ENCODE assay signal across 8 mouse cellular contexts in the genomic region with DNA sequence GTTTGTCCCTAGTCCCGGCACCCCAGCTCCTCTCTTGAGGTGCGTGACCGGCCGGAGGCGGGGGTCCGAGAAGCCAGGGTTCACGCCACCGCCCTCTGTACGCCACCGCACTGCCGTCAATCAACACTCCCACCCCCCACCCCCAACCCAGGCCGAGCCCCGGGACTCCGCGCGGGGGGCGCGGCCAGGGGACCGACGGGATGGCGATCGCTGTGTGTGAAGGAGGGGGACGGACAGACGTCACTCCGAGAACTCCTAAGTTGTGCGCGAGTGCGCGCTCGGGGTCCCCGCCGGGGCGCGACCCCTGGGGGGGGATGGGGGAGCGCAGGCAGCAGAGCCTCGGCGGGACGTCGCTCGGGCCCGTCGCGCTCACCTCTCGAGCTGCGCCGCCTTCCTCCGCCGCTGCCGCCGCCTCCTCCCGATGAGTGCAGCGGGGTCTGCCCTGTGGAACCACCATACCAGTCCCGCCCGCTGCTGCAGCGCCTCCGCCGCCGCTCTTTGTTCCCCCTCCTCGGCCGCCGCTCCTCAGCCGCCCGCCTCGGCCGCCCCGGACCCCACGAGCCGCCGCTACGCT. TPM values are rescaled to one million over a fixed set of nuclear protein-coding genes. Genes with fewer than 3 reads are reported as not detected.
DNase-seq lines count a peak whose midpoint lies in the region; ATAC-seq and TF ChIP-seq lines count a peak whose summit lies in the region.

No protein-coding gene starts in this region.

- TF ChIP-seq POLR2A in ES-Bruce4 (IDR thresholded peaks at IDR 0.05; ENCODE audit: insufficient read depth, low read length) = no peak

- DNase-seq in adrenal gland, adult 18-20 months (ENCODE audit: low spot score in 2 of 2) = peak; percentile 32 to 53
- no peak for DNase-seq in adrenal gland, adult 2 months
- DNase-seq in embryo, embryonic 10 days (ENCODE audit: low spot score) = peak; percentile 64
- peak; percentile 69 for DNase-seq in limb, embryonic 11.5 days (ENCODE audit: low spot score)
- DNase-seq in mesoderm, embryonic 11.5 days (ENCODE audit: low read depth, low spot score) = peak; percentile 69
- DNase-seq in stomach, postnatal 0 days (ENCODE audit: low spot score) = peak; percentile 59

- peak overlapping the region; percentile 22; the same call in 1 of the 2 replicates for H3K27ac ChIP-seq in ES-Bruce4 (ENCODE audit: insufficient read depth, low read length)
- H3K27ac ChIP-seq in heart, embryonic 14.5 days (replicated peaks in 1 of 2; ENCODE audit: control insufficient read depth in 1 of 2, insufficient read depth in 1 of 2, low read depth in 2 of 2, low read length in 2 of 2) = peak overlapping the region; percentile 68 to 96
- H3K27ac ChIP-seq in limb, embryonic 11.5 days (replicated peaks; ENCODE audit: low read depth, low read length) = peak overlapping the region; percentile 82
- H3K27ac ChIP-seq in stomach, postnatal 0 days (replicated peaks) = peak overlapping the region; percentile 98

- no peaks in the 10 kb centered on the region for H3K27me3 ChIP-seq in ES-Bruce4 (ENCODE audit: control insufficient read depth, insufficient read depth, low read length, poor library complexity, severe bottlenecking)
- H3K27me3 ChIP-seq in heart, embryonic 14.5 days (ENCODE audit: control insufficient read depth, insufficient read depth, low read length) = no peaks in the 10 kb centered on the region
- H3K27me3 ChIP-seq in limb, embryonic 11.5 days (ENCODE audit: control insufficient read depth, insufficient read depth, low read length) = no peaks in the 10 kb centered on the region
- H3K27me3 ChIP-seq in stomach, postnatal 0 days (ENCODE audit: control insufficient read depth, insufficient read depth, low read length) = no peaks in the 10 kb centered on the region

- peak; percentile 55 for ATAC-seq in heart, embryonic 14.5 days (ENCODE audit: insufficient number of reproducible peaks, insufficient read depth, low FRiP score, low read depth)
- ATAC-seq in limb, embryonic 11.5 days (ENCODE audit: insufficient number of reproducible peaks, low FRiP score, low TSS enrichment, low read depth) = peak; percentile 51
- ATAC-seq in stomach, postnatal 0 days (ENCODE audit: low FRiP score, low TSS enrichment) = peak; percentile 53

- peaks cover 15% of the 10 kb centered on the region for H3K36me3 ChIP-seq in ES-Bruce4 (ENCODE audit: control insufficient read depth, insufficient read depth, low read length, poor library complexity, severe bottlenecking)
- H3K36me3 ChIP-seq in heart, embryonic 14.5 days (ENCODE audit: control insufficient read depth, insufficient read depth, low read length) = peaks cover 13% of the 10 kb centered on the region; the same call in 1 of the 2 replicates
- H3K36me3 ChIP-seq in limb, embryonic 11.5 days (ENCODE audit: control insufficient read depth, insufficient read depth, low read length) = peaks cover 2% of the 10 kb centered on the region; the same call in 1 of the 2 replicates
- no peaks in the 10 kb centered on the region for H3K36me3 ChIP-seq in stomach, postnatal 0 days (ENCODE audit: control insufficient read depth, insufficient read depth, low read length)

- peak overlapping the region; percentile 83 for H3K4me3 ChIP-seq in ES-Bruce4 (ENCODE audit: low read depth, low read length)
- H3K4me3 ChIP-seq in heart, embryonic 14.5 days (ENCODE audit: control insufficient read depth in 1 of 2, insufficient read depth in 1 of 2, low read depth in 1 of 2, low read length in 2 of 2) = peak overlapping the region; percentile 62 to 98
- H3K4me3 ChIP-seq in limb, embryonic 11.5 days (ENCODE audit: low read depth, low read length) = peak overlapping the region; percentile 97
- H3K4me3 ChIP-seq in stomach, postnatal 0 days (ENCODE audit: low read depth, low read length) = peak overlapping the region; percentile 98

- under 1% methylated on average over 35 of the region's 70 CpGs for whole genome bisulfite sequencing in heart, embryonic 14.5 days
- under 1% methylated on average over 45 of the region's 70 CpGs for WGBS in limb, embryonic 11.5 days
- WGBS in stomach, postnatal 0 days = 0% methylated on average over 44 of the region's 70 CpGs

- peaks cover 3% of the 10 kb centered on the region for H3K4me1 ChIP-seq in ES-Bruce4 (ENCODE audit: control insufficient read depth, insufficient read depth, low read length)
- H3K4me1 ChIP-seq in heart, embryonic 14.5 days (ENCODE audit: control insufficient read depth in 2 of 2, insufficient read depth in 2 of 2, low read length in 2 of 2) = peaks cover 10 to 24% of the 10 kb centered on the region in 2 experiments
- peaks cover 11% of the 10 kb centered on the region; the same call in 1 of the 2 replicates for H3K4me1 ChIP-seq in limb, embryonic 11.5 days (ENCODE audit: control insufficient read depth, insufficient read depth, low read length)
- H3K4me1 ChIP-seq in stomach, postnatal 0 days (replicated peaks; ENCODE audit: control insufficient read depth, insufficient read depth) = peaks cover 2% of the 10 kb centered on the region; the same call in 1 of the 2 replicates

- TF ChIP-seq CTCF in ES-Bruce4 (IDR thresholded peaks at IDR 0.05; ENCODE audit: low read depth, low read length) = no peak
- no peak for TF ChIP-seq CTCF in stomach, postnatal 0 days (IDR thresholded peaks at IDR 0.05; ENCODE audit: low read depth)

- peak overlapping the region; percentile 100 for H3K9ac ChIP-seq in ES-Bruce4 (ENCODE audit: low read depth, poor library complexity, severe bottlenecking)
- H3K9ac ChIP-seq in heart, embryonic 14.5 days (ENCODE audit: low read length) = peak overlapping the region; percentile 99
- H3K9ac ChIP-seq in limb, embryonic 11.5 days (ENCODE audit: low read length) = peak overlapping the region; percentile 99
- peak overlapping the region; percentile 98 for H3K9ac ChIP-seq in stomach, postnatal 0 days (ENCODE audit: low read length)

- peak overlapping the region; percentile 73 for H3K4me2 ChIP-seq in heart, embryonic 14.5 days (ENCODE audit: low read length)
- H3K4me2 ChIP-seq in limb, embryonic 11.5 days (ENCODE audit: low read depth, severe bottlenecking) = peak overlapping the region; percentile 72
- peak overlapping the region; percentile 66 for H3K4me2 ChIP-seq in stomach, postnatal 0 days (replicated peaks; ENCODE audit: low read depth)

- no peaks in the 10 kb centered on the region for H3K9me3 ChIP-seq in ES-Bruce4 (replicated peaks; ENCODE audit: control insufficient read depth, insufficient read depth, low read length, poor library complexity, severe bottlenecking)
- no peaks in the 10 kb centered on the region for H3K9me3 ChIP-seq in heart, embryonic 14.5 days (ENCODE audit: control insufficient read depth, low read length)
- no peaks in the 10 kb centered on the region for H3K9me3 ChIP-seq in limb, embryonic 11.5 days (ENCODE audit: control insufficient read depth, low read length)
- no peaks in the 10 kb centered on the region for H3K9me3 ChIP-seq in stomach, postnatal 0 days (ENCODE audit: control insufficient read depth, low read length)

- TF ChIP-seq EP300 in ES-Bruce4 (IDR thresholded peaks at IDR 0.05; ENCODE audit: insufficient read depth, low read depth, low read length) = no peak
- no peak for TF ChIP-seq EP300 in stomach, postnatal 0 days (optimal IDR thresholded peaks at IDR 0.05)

RNA-seq across cellular contexts. Expression of gene Cnot6, which starts 0.5 kb away (rescaled TPM):
- total RNA-seq in adrenal gland, adult 18-20 months (2021) = 10 to 100 TPM; 34.5 to 42.0 TPM
- 10 to 100 TPM; 36.6 to 38.2 TPM for total RNA-seq in adrenal gland, adult 2 months (2021)
- polyA plus RNA-seq in adrenal gland, adult 2 months (2012; rRNA removed) = 2.5 and 2.6 TPM in 2 replicates
- polyA plus RNA-seq in ES-Bruce4 (2011; ENCODE audit: insufficient read depth, insufficient read length, low read depth, missing spikeins) = 60.3 and 64.3 TPM in 2 replicates
- polyA plus RNA-seq in heart, embryonic 14.5 days (2014; fragmentation: Nextera tagmentation; extraction: Ambion mirVana) = 38.7 and 42.4 TPM in 2 replicates
- 51.5 and 53.9 TPM in 2 replicates for polyA plus RNA-seq in limb, embryonic 11.5 days (2014; fragmentation: Nextera tagmentation; extraction: Ambion mirVana)
- polyA plus RNA-seq in stomach, postnatal 0 days (2015; fragmentation: Nextera tagmentation; extraction: Ambion mirVana) = 29.1 and 29.6 TPM in 2 replicates

RNA-seq across cellular contexts. Expression of gene Scgb3a1, which starts 48.7 kb away (rescaled TPM):
- not detected for total RNA-seq in adrenal gland, adult 18-20 months (2021)
- not detected for total RNA-seq in adrenal gland, adult 2 months (2021)
- 0.58 TPM in 1 of 2 replicates, not detected in the other for polyA plus RNA-seq in adrenal gland, adult 2 months (2012; rRNA removed)
- not detected in 2 replicates for polyA plus RNA-seq in ES-Bruce4 (2011; ENCODE audit: insufficient read depth, insufficient read length, low read depth, missing spikeins)
- 0.78 and 1.1 TPM in 2 replicates for polyA plus RNA-seq in heart, embryonic 14.5 days (2014; fragmentation: Nextera tagmentation; extraction: Ambion mirVana)
- not detected in 2 replicates for polyA plus RNA-seq in limb, embryonic 11.5 days (2014; fragmentation: Nextera tagmentation; extraction: Ambion mirVana)
- 3.6 and 3.9 TPM in 2 replicates for polyA plus RNA-seq in stomach, postnatal 0 days (2015; fragmentation: Nextera tagmentation; extraction: Ambion mirVana)

Comparison
In these comparisons a context has a peak if more than half of its experiments do, and no peak if none do; other contexts are left out.
1. H3K27ac ChIP-seq: peak in every context shown above with its lines; median percentile 98 in stomach, postnatal 0 days; 82 in heart, embryonic 14.5 days; 82 in limb, embryonic 11.5 days; 22 in ES-Bruce4.